Mouse (Mus musculus) thymus, postnatal 10 days (tissue): ENCODE measurements around the gene Lama1.
"Not testable (repeated sequence)": the region's sequence is repeated elsewhere in the genome, so short reads cannot be mapped to it uniquely, and the experiment has no call there.

Source experiments
- DNase-seq, 2 experiments: peaks; one replicate each; pipeline ENCODE4 v3.0.0; 2021; ENCODE audit warnings: low spot score in 2 of 2

The Lama1 gene

GRCm38 (mm10) chr17:67837351-67838090, 140.5 kb downstream of the Lama1 start:
- DNase-seq: peak in 1 of 2 experiments; percentile 23

- no peak for DNase-seq
Measured at GRCm38 (mm10) chr17:67838948-67839347, 141.9 kb downstream of the Lama1 start.

DNA sequence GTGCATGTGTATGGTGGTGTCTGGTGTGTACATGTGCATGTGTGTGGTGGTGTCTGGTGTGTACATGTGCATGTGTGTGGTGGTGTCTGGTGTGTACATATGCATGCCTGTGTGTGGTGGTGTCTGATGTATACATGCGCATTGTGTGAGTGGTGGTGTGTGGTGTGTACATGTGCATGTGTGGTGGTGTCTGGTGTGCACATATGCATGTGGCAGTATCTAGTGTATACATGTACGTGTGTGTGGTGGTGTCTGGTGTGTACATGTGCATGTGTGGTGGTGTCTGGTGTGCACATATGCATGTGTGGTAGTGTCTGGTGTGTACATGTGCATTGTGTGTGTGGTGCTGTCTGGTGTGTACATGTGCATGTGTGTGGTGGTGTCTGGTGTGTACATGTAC, 144.4 kb downstream of the Lama1 start:
- DNase-seq: not testable (repeated sequence)

GRCm38 (mm10) chr17:67861080-67861630, 164.1 kb downstream of the Lama1 start:
- DNase-seq: no peak

DNA sequence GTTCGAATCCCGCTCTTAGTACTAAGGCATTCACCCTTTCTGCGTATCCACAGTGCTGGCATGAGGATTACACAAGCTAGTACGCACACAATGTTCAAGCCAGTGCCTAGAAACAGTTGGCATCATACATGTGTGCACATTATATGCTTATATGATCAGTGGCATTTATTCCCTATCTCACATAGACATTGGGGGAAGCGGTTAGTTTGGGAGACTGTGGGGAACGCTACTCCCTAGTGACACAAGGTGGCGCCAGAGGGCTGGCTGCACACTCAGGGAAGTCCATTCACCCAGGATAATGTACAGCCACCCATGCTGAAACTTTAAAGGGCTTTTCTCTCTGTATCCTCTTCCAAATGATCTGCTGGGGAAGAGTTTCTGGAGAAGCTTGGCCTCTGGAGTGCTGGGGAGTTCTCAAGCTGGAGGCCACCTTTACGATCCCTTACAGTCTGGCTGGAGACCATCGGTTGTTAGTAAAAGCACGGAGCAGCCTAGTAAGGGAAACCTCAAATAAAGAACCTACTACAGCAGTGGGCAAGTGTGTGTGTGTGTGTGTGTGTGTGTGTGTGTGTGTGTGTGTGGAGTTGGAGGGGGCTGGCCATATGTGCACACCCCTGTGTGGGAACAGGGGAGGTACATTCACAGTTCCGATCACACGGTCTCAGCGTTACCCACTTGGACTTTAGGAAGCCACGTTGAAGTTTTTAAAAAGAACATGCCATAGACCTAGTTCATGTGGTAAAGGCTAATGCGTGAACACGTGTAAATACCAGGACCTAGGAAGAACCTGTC, 164.9 kb downstream of the Lama1 start:
- DNase-seq: peak in 1 of 2 experiments; percentile 11

DNA sequence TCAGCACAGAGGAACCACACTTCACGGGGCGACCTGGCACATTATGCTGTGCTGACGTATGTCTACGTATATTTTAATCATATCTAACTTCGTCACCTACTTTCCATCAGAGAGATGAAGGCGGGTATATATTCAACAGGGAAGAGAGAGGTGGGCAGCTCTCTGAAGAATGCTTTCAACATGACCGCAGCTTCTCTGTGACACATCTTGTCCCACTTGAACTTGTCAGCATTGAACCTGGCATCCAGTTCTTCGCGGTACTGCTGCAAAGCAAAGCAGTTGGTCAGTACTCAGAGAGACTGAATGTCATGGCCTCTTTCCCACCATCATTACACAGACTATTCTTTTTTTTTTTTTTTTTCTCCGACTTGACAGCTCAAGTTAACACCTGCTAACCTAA, 167.3 kb downstream of the Lama1 start:
- no peak for DNase-seq

DNA sequence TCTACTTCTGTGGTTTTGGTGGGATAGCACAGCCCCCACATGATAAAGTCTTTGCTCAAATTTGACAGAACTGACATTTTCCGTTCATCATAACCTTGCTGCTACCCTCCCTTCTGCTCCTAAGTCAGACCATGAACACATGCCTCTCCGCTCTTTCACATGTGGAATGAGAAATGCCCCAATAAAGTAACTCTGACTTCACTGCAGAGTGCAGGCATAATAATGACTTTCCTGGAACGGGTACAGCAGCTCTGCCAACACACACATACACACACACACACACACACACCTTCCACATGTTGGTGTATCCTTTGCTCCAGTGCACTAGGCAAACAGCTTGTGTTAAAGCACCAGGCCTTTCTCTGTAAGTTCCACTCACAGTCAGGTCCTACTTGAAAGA, 167.9 kb downstream of the Lama1 start:
- DNase-seq: no peak

GRCm38 (mm10) chr17:67866026-67866425, 169.0 kb downstream of the Lama1 start:
- no peak for DNase-seq

DNA sequence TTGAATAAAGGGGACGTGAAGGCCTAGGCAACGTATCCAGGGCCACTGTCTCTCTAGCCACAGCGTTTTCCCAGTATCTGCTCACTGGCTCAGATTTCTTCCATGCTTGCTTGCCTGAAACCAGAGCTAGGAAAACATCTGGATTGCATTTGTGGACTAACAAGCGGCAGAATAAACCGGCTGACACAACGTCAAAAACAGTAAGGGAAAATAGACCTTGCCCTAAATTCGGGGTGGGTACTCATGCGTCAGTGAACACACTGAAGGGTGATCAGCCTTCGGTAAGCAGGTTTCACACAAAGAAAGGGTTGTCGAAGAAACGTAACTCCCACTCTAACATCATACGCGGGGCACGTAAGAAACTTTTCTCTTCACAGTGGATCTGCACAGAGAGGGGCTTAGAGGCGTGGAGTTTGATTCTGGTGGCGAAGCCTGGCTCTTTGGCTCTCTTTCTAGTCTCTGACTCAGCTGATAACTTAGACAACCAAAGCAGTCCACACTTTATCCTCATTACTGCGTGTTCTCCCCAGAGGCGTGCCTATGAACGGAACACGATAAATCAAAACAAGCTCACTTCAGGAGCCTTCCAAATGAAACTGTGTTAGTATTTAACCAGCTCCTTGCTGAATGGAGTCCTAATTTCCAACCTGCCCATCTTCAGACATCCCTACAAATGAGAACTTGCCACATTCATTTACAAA, 169.6 kb downstream of the Lama1 start:
- no peak for DNase-seq

DNA sequence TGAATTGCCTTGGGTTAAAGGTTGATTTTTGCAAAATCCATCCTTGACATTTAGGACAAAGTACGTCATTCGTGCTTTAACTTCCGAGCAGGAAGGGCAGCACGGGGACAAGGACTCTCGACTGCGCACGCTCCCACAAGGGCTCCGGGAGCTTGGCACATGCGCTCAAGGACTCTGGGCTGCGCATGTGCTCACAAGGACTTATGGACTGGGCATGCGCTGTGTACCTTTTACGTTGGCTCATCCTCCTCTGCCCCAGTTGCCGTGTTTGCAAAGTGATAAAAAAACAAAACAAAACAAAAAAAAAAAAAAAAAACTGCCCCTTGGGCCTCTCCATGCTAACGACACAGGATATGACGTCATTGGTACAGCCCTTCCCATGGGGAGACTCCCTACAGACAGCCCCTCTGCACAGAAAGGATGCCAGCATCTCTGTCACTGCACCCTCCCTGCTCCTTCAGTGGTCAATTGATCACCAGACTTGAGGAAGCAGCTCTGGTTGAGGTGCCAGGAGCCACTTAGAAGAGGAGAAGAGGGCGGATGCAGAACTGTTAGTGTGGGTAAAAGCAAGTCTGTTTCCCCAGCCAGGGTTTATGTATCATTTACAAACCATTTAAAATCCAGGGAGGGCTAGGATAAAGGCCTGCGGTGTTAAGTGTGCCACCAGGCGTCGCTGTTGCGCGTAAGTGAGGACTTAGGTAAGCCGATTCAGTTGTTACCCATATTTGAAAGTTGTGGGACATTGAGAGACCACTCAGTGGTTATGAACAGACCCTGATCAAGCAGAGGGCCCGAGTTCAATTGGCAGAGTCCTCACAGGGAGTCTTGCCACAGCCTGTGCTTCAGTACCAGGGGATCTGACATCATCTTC, 172.9 kb downstream of the Lama1 start:
- peak in 1 of 2 experiments; percentile 20 for DNase-seq
